Mouse (Mus musculus) forebrain, embryonic 14.5 days (tissue): ENCODE data around the gene Sept9. TPM values are rescaled to one million over a fixed set of nuclear protein-coding genes. Genes with fewer than 3 reads are reported as not detected.

Source experiments
- ATAC-seq: fragments of 200-750 bp; cut with Nextera tagmentation; 2 replicates; pipeline ENCODE4 v1.8.0; 2017; ENCODE audit warnings: mild to moderate bottlenecking, moderate library complexity
- DNase-seq: peaks from one replicate; pipeline ENCODE4 v3.0.0-alpha.2; 2015; ENCODE audit warnings: low spot score
- H3K27ac ChIP-seq: fragments of 300-500 bp; sonication (generic); 2 replicates; pipeline ENCODE4 v1.5.1; 2014; ENCODE audit warnings: low read depth, mild to moderate bottlenecking, control low read depth, low read length, moderate library complexity
- H3K27me3 ChIP-seq: fragments of 300-500 bp; sonication (generic); replicated peaks from 2 replicates; pipeline ENCODE4 v1.6.1; 2014; ENCODE audit warnings: low read length, control low read depth, mixed read lengths; ENCODE audit not compliant: control insufficient read depth, insufficient read depth
- H3K36me3 ChIP-seq: fragments of 300-500 bp; sonication (generic); 2 replicates; pipeline ENCODE4 v1.6.1; 2014; ENCODE audit warnings: low read length, control low read depth; ENCODE audit not compliant: control insufficient read depth, insufficient read depth
- H3K4me1 ChIP-seq: fragments of 300-500 bp; sonication (generic); 2 replicates; pipeline ENCODE4 v1.6.1; 2014; ENCODE audit warnings: antibody characterized with exemption, low read length, control low read depth; ENCODE audit not compliant: control insufficient read depth, insufficient read depth
- H3K4me2 ChIP-seq: fragments of 300-500 bp; sonication (generic); 2 replicates; pipeline ENCODE4 v1.6.1; 2014; ENCODE audit warnings: mild to moderate bottlenecking, control low read depth, low read length
- H3K4me3 ChIP-seq: fragments of 300-500 bp; sonication (generic); 2 replicates; pipeline ENCODE4 v1.5.1; 2014; ENCODE audit warnings: low read depth, low read length, control low read depth
- H3K9ac ChIP-seq: fragments of 300-500 bp; sonication (generic); 2 replicates; pipeline ENCODE4 v1.6.1; 2014; ENCODE audit warnings: mild to moderate bottlenecking, low read length, control low read depth, moderate library complexity
- H3K9me3 ChIP-seq: fragments of 300-500 bp; sonication (generic); replicated peaks from 2 replicates; pipeline ENCODE4 v1.6.1; 2016; ENCODE audit warnings: low read length, control low read depth, mixed read lengths; ENCODE audit not compliant: control insufficient read depth
- WGBS: fragments of 180-500 bp; shearing (Covaris S2); extraction: QIAGEN DNeasy Blood & Tissue Kit; methylation state at CpG from one replicate; pipeline ENCODE4 v1.1.7; 2014; 5-methylcytosine and 5-hydroxymethylcytosine counted together
- polyA plus RNA-seq: library from polyadenylated mRNA; unstranded; fragments of >200 nt; fragmentation: Nextera tagmentation; extraction: Ambion mirVana; gene quantifications from 2 replicates; pipeline ENCODE4 v1.2.1, GENCODE M21; 2014

Gene Sept9
- polyA plus RNA-seq, 1 experiment from 2014 or later: 113 TPM

- Histone ChIP-seq H3K4me1 (no peaks in the 10 kb centered on the region), H3K9me3 (peaks cover 8% of the 10 kb centered on the region), H3K4me2 (no peak overlapping the region), H3K36me3 (no peaks in the 10 kb centered on the region), H3K27ac (no peak overlapping the region), H3K27me3 (no peaks in the 10 kb centered on the region), H3K4me3 (no peak overlapping the region), H3K9ac (no peak overlapping the region)
- ATAC-seq (no peak), DNase-seq (no peak)
- 90% methylated on average over 3 of the region's 3 CpGs for WGBS
These were observed 16.7 kb upstream of the Sept9 start for GRCm38 (mm10) chr11:117182808-117183207.

- no peaks in the 10 kb centered on the region for H3K27me3 ChIP-seq
- DNase-seq (no peak), ATAC-seq (no peak)
- no peaks in the 10 kb centered on the region for H3K4me1 ChIP-seq
- H3K4me2 ChIP-seq: no peak overlapping the region
- no peaks in the 10 kb centered on the region for H3K36me3 ChIP-seq
- no peak overlapping the region for H3K9ac ChIP-seq
- H3K4me3 ChIP-seq: no peak overlapping the region
- H3K9me3 ChIP-seq: peaks cover 8% of the 10 kb centered on the region
- 82% methylated on average over 3 of the region's 3 CpGs for WGBS
- no peak overlapping the region for H3K27ac ChIP-seq
These were observed 16.2 kb upstream of the Sept9 start for GRCm38 (mm10) chr11:117183299-117183698.

GRCm38 (mm10) chr11:117183841-117184240 is 15.6 kb upstream of the Sept9 start:
- DNase-seq: no peak
- no peak overlapping the region for H3K4me2 ChIP-seq
- 79% methylated on average over 5 of the region's 5 CpGs for WGBS
- no peak overlapping the region for H3K4me3 ChIP-seq
- H3K4me1 ChIP-seq: no peaks in the 10 kb centered on the region
- H3K27me3 ChIP-seq: no peaks in the 10 kb centered on the region
- H3K9ac ChIP-seq: no peak overlapping the region
- no peaks in the 10 kb centered on the region for H3K36me3 ChIP-seq
- H3K27ac ChIP-seq: no peak overlapping the region
- peaks cover 8% of the 10 kb centered on the region for H3K9me3 ChIP-seq
- ATAC-seq: no peak

GRCm38 (mm10) chr11:117185076-117185933 is 14.2 kb upstream of the Sept9 start:
- 59% methylated on average over 21 of the region's 21 CpGs for WGBS
- Histone ChIP-seq H3K9me3 (peaks cover 8% of the 10 kb centered on the region), H3K27me3 (no peaks in the 10 kb centered on the region), H3K9ac (no peak overlapping the region), H3K4me1 (no peaks in the 10 kb centered on the region), H3K4me3 (no peak overlapping the region), H3K4me2 (no peak overlapping the region), H3K36me3 (no peaks in the 10 kb centered on the region), H3K27ac (no peak overlapping the region)
- DNase-seq (no peak), ATAC-seq (no peak)

- DNase-seq: no peak
- Histone ChIP-seq H3K4me1 (no peaks in the 10 kb centered on the region), H3K4me3 (no peak overlapping the region), H3K9ac (no peak overlapping the region), H3K4me2 (no peak overlapping the region), H3K9me3 (no peaks in the 10 kb centered on the region), H3K27me3 (no peaks in the 10 kb centered on the region), H3K36me3 (no peaks in the 10 kb centered on the region), H3K27ac (no peak overlapping the region)
- no peak for ATAC-seq
- 79% methylated on average over 5 of the region's 5 CpGs for WGBS
These were observed 7.9 kb upstream of the Sept9 start for GRCm38 (mm10) chr11:117191524-117191923.

GRCm38 (mm10) chr11:117194475-117194937 is 5.0 kb upstream of the Sept9 start:
- DNase-seq: no peak
- peaks cover 8% of the 10 kb centered on the region for H3K27me3 ChIP-seq
- H3K27ac ChIP-seq: no peak overlapping the region
- ATAC-seq: no peak
- WGBS: 80% methylated on average over 11 of the region's 11 CpGs
- no peak overlapping the region for H3K9ac ChIP-seq
- H3K4me1 ChIP-seq: peaks cover 2% of the 10 kb centered on the region; the same call in 1 of the 2 replicates
- no peaks in the 10 kb centered on the region for H3K9me3 ChIP-seq
- H3K4me2 ChIP-seq: no peak overlapping the region
- no peak overlapping the region for H3K4me3 ChIP-seq
- H3K36me3 ChIP-seq: no peaks in the 10 kb centered on the region

- DNase-seq (no peak), ATAC-seq (no peak)
- 92% methylated on average over 6 of the region's 6 CpGs for WGBS
- Histone ChIP-seq H3K9me3 (no peaks in the 10 kb centered on the region), H3K4me2 (no peak overlapping the region), H3K9ac (no peak overlapping the region), H3K4me3 (no peak overlapping the region), H3K27ac (no peak overlapping the region), H3K36me3 (no peaks in the 10 kb centered on the region), H3K4me1 (peaks cover 4% of the 10 kb centered on the region; the same call in 1 of the 2 replicates), H3K27me3 (peaks cover 16% of the 10 kb centered on the region)
These were observed 3.8 kb upstream of the Sept9 start for GRCm38 (mm10) chr11:117195616-117196015.

GRCm38 (mm10) chr11:117196681-117197080 is 2.8 kb upstream of the Sept9 start:
- no peaks in the 10 kb centered on the region for H3K36me3 ChIP-seq
- no peak overlapping the region for H3K4me3 ChIP-seq
- H3K27ac ChIP-seq: no peak overlapping the region
- H3K4me2 ChIP-seq: no peak overlapping the region
- ATAC-seq: no peak
- H3K9ac ChIP-seq: no peak overlapping the region
- H3K27me3 ChIP-seq: peaks cover 23% of the 10 kb centered on the region
- WGBS: 90% methylated on average over 7 of the region's 7 CpGs
- peaks cover 4% of the 10 kb centered on the region; the same call in 1 of the 2 replicates for H3K4me1 ChIP-seq
- DNase-seq: no peak
- H3K9me3 ChIP-seq: no peaks in the 10 kb centered on the region

- no peak overlapping the region for H3K4me3 ChIP-seq
- H3K27ac ChIP-seq: no peak overlapping the region
- no peak for ATAC-seq
- H3K9me3 ChIP-seq: no peaks in the 10 kb centered on the region
- no peak overlapping the region for H3K9ac ChIP-seq
- no peak overlapping the region for H3K4me2 ChIP-seq
- peaks cover 23% of the 10 kb centered on the region for H3K27me3 ChIP-seq
- H3K36me3 ChIP-seq: no peaks in the 10 kb centered on the region
- WGBS: 82% methylated on average over 5 of the region's 5 CpGs
- H3K4me1 ChIP-seq: peaks cover 4% of the 10 kb centered on the region; the same call in 1 of the 2 replicates
- no peak for DNase-seq
These were observed 1.3 kb upstream of the Sept9 start for GRCm38 (mm10) chr11:117198122-117198521.
